Mouse (Mus musculus) brain, embryonic 14.5 days (tissue): ENCODE data around the gene Sh3bp2.

Experiments
- CTCF ChIP-seq: fragments of 200-500 bp; IDR thresholded peaks from 2 replicates; pipeline ENCODE4 v1.5.1; 2012; ENCODE audit warnings: inconsistent platforms, mild to moderate bottlenecking, moderate library complexity, borderline replicate concordance; ENCODE audit not compliant: insufficient read depth, insufficient read length; ENCODE audit errors: extremely low read depth
- POLR2A ChIP-seq: fragments of 200-500 bp; IDR thresholded peaks from 2 replicates; pipeline ENCODE4 v1.6.1; 2012; ENCODE audit warnings: mild to moderate bottlenecking, inconsistent platforms, borderline replicate concordance; ENCODE audit not compliant: poor library complexity, insufficient read depth, insufficient read length, severe bottlenecking; ENCODE audit errors: extremely low read depth

- no peak for TF ChIP-seq POLR2A
- no peak for TF ChIP-seq CTCF
Measured at GRCm38 (mm10) chr5:34530116-34530515, 4.5 kb downstream of the Sh3bp2 start.
